ENCODE assay signal across 21 mouse cellular contexts in the genomic region with DNA sequence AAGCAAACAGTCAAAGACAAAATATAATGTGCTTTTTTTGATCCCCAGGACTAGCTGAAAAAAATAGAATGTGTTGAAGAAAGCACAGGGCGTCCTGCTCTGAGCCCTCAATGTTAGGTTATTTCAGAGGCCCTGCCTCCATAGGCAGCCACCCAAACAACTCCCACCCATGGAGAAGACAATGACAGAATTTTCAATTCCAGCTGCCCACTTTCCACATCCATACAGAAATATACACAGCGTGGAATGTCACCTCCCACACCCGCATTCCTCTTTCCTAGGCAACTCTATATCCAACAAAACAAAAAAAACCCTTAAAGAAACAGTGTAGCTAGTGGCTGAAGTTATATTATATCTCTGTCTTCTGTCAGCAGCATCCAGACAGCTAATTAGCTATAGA. TPM values are rescaled to one million over a fixed set of nuclear protein-coding genes. Genes with fewer than 3 reads are reported as not detected.
A peak's percentile ranks its signal among the peaks of the same experiment; 100 is the strongest.
DNase-seq lines count a peak whose midpoint lies in the region; ATAC-seq lines count a peak whose summit lies in the region.
"Had no signal": no experiment of that assay in that cellular context is flagged by ENCODE, and none has a peak within 500 bp of the region (broad histone marks: within the 10 kb centered on the region; RNA-seq: fewer than 3 reads in every experiment).

No protein-coding gene starts in this region.

- intact Hi-C loops in left cerebral cortex, postnatal 4 days (cut with DNase I) = no loop called here
- intact Hi-C loops in left cerebral cortex, postnatal 14 days (cut with DNase I) = no loop called here

- no peak overlapping the region for H3K27ac ChIP-seq in hindbrain, embryonic 10.5 days
- H3K27ac ChIP-seq: forebrain, embryonic 15.5 days; hindbrain, embryonic 14.5 days; limb, embryonic 13.5 days; neural tube, embryonic 13.5 days had no signal

- peak; percentile 71 for DNase-seq in left cerebral cortex, adult 11 months (ENCODE audit: low spot score)
- no peak for DNase-seq in left cerebral cortex, postnatal 4 days
- DNase-seq in testis, postnatal 14 days (ENCODE audit: low spot score) = peak; percentile 16
- no peak for DNase-seq in testis, postnatal 10 days (ENCODE audit: low spot score)
- DNase-seq in left cerebral cortex, postnatal 14 days (ENCODE audit: low spot score in 2 of 2) = peak; percentile 69 to 81
- no peak for DNase-seq in hindbrain, embryonic 10.5 days (ENCODE audit: low spot score)
- DNase-seq: adrenal gland, postnatal 14 days; cerebellum, adult 9-11 months; embryo, embryonic 11 days; gastrocnemius, postnatal 14 days; kidney, postnatal 14 days; liver, postnatal 0 days; thymus, adult 18-20 months had no signal

- WGBS in hindbrain, embryonic 10.5 days = 50% methylated on average over 3 of the region's 3 CpGs

- H3K36me3 ChIP-seq in hindbrain, embryonic 10.5 days = no peaks in the 10 kb centered on the region
- H3K36me3 ChIP-seq: forebrain, embryonic 15.5 days; limb, embryonic 13.5 days; neural tube, embryonic 13.5 days had no signal

- H3K4me1 ChIP-seq in hindbrain, embryonic 10.5 days (replicated peaks) = no peaks in the 10 kb centered on the region
- H3K4me1 ChIP-seq: forebrain, embryonic 15.5 days; limb, embryonic 13.5 days; neural tube, embryonic 13.5 days had no signal

- H3K27me3 ChIP-seq in hindbrain, embryonic 10.5 days (ENCODE audit: insufficient read depth, poor library complexity, severe bottlenecking) = no peaks in the 10 kb centered on the region
- H3K27me3 ChIP-seq: forebrain, embryonic 15.5 days; neural tube, embryonic 13.5 days had no signal

- H3K9me3 ChIP-seq in hindbrain, embryonic 10.5 days = no peaks in the 10 kb centered on the region
- H3K9me3 ChIP-seq: forebrain, embryonic 15.5 days; limb, embryonic 13.5 days; neural tube, embryonic 13.5 days had no signal

- no peak overlapping the region for H3K4me3 ChIP-seq in hindbrain, embryonic 10.5 days
- H3K4me3 ChIP-seq: forebrain, embryonic 15.5 days; limb, embryonic 13.5 days; neural tube, embryonic 13.5 days had no signal

- no peak for ATAC-seq in monocyte, adult 5-6 weeks (replicated peaks; ENCODE audit: insufficient number of reproducible peaks, low FRiP score, low TSS enrichment, poor library complexity, severe bottlenecking)
- ATAC-seq: CD4-positive, CD25-positive, alpha-beta regulatory T cell, adult 4 months; forebrain, embryonic 15.5 days; intestine, embryonic 16.5 days; liver, postnatal 0 days had no signal

RNA-seq across cellular contexts. Expression of a gene that starts 23.6 kb away (rescaled TPM):
- total RNA-seq in left cerebral cortex, postnatal 4 days (2021) = 10 to 100 TPM; 25.1 to 26.1 TPM
- total RNA-seq in left cerebral cortex, postnatal 14 days (2021) = 10 to 100 TPM; 82.4 to 82.7 TPM
- total RNA-seq in monocyte, adult 5-6 weeks (2017) = not detected in 3 replicates
- 6.8 and 11.0 TPM in 2 replicates for polyA plus RNA-seq in hindbrain, embryonic 10.5 days (2016; fragmentation: Nextera tagmentation; extraction: Ambion mirVana)
- total RNA-seq: MEL had no signal
- polyA plus RNA-seq: CD4-positive, CD25-positive, alpha-beta regulatory T cell, adult 4 months had no signal

Comparison
In these comparisons a context has a peak if more than half of its experiments do, and no peak if none do; other contexts are left out.
1. DNase-seq: peak in left cerebral cortex, adult 11 months (single experiment), testis, postnatal 14 days (single experiment) and left cerebral cortex, postnatal 14 days (2 of 2); none in left cerebral cortex, postnatal 4 days (single experiment), testis, postnatal 10 days (single experiment) and hindbrain, embryonic 10.5 days (single experiment).
2. RNA of a gene that starts 23.6 kb away (total RNA-seq): 82.4 to 82.7 TPM in left cerebral cortex, postnatal 14 days and 25.1 to 26.1 TPM in left cerebral cortex, postnatal 4 days; not detected in monocyte, adult 5-6 weeks; every median in the first group is over 10 times any median in the second.